Mouse (Mus musculus): ENCODE results near the gene Psmc3.

- no peak for TF ChIP-seq CTCF (IDR thresholded peaks at IDR 0.05; ENCODE audit: low read depth)
- TF ChIP-seq EP300 (IDR thresholded peaks at IDR 0.05; ENCODE audit: low read depth), result 0 out of 2 replicates have a peak, but pooled peaks have one; percentile 46
Observed at GRCm38 (mm10) chr2:91082844-91083243, 29.0 kb downstream of the Psmc3 start.
